Mouse (Mus musculus) large intestine, adult 2 months (tissue): ENCODE results near the gene Cabp4. TPM values are rescaled to one million over a fixed set of nuclear protein-coding genes. Genes with fewer than 3 reads are reported as not detected.

Source experiments
- DNase-seq: peaks from one replicate; pipeline ENCODE4 v3.0.0-alpha.2; 2012; ENCODE audit warnings: low read depth, low spot score
- WGBS: fragments of 180-500 bp; shearing (Covaris S2); methylation state at CpG from one replicate; pipeline ENCODE4 v1.1.7; 2018; 5-methylcytosine and 5-hydroxymethylcytosine counted together
- polyA plus RNA-seq: library from polyadenylated mRNA; depleted of rRNA; stranded (reverse); fragments of >200 nt; gene quantifications from 2 replicates; pipeline ENCODE4 v1.2.3, GENCODE M21; 2012

Cabp4 gene
- polyA plus RNA-seq, 1 experiment, result 0.45 TPM

- DNase-seq, result no peak
- WGBS, result 92% methylated on average over 26 of the region's 26 CpGs
These were observed 31.5 kb downstream of the Cabp4 start for GRCm38 (mm10) chr19:4112063-4112960.

DNA sequence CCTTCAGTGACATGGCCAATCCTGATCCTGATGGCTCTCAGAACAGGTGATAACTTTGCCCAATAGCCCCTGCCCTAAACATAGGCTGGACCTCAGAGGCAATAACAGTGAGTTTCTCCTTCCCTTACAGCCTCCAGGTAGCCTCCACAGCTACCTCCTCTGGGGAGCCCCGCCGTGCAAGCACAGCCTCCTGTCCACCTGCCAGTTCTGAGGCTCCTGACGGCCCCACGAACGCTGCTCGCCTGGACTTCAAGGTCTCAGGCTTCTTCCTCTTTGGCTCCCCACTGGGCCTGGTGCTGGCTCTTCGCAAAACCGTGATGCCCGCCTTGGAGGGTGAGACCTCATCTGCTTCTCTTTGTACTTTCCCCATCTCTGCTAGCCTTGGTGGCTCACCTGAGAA is 35.3 kb downstream of the Cabp4 start:
- no peak for DNase-seq
- WGBS, result 85% methylated on average over 9 of the region's 9 CpGs

DNA sequence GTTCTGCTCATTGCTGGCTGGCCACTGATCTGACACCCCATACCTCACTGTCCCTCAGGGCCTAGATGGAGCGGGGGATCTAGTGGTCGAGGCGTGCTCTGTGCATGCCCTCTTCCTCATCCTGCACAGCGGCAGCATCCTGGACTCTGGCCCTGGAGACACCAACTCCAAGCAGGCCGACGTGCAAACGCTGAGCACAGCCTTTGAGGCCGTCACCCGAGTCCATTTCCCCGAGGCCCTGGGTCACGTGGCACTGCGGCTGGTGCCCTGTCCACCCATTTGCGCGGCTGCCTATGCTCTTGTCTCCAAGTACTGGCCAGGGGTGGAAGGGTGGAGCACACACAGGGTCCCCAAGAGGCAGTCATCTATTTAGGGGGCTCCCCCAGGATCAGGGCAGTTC is 37.2 kb downstream of the Cabp4 start:
- no peak for DNase-seq
- WGBS, result 93% methylated on average over 14 of the region's 14 CpGs

GRCm38 (mm10) chr19:4104675-4105194 is 39.1 kb downstream of the Cabp4 start:
- WGBS, result 94% methylated on average over 16 of the region's 16 CpGs
- DNase-seq, result no peak

GRCm38 (mm10) chr19:4103792-4104191 is 40.0 kb downstream of the Cabp4 start:
- WGBS, result 82% methylated on average over 3 of the region's 3 CpGs
- DNase-seq, result no peak

- DNase-seq, result no peak
- 97% methylated on average over 18 of the region's 18 CpGs for WGBS
These were observed 40.5 kb downstream of the Cabp4 start for GRCm38 (mm10) chr19:4103294-4103693.

DNA sequence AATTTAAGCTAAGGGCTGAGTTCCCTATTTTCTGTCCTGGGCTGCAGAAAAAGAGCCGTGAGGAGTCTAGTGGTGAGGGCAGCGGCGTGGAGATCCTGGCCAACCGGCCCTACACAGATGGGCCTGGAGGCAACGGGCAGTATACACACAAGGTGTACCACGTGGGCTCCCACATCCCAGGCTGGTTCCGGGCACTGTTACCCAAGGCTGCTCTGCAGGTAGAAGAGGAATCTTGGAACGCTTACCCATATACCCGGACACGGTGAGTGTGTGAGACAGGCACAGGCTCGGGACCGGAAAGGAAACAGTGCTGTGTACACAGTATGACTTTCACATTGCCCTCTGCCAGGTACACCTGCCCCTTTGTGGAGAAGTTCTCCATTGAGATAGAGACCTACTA is 41.2 kb downstream of the Cabp4 start:
- WGBS, result 95% methylated on average over 12 of the region's 12 CpGs
- DNase-seq, result no peak

- no peak for DNase-seq
- WGBS, result 92% methylated on average over 2 of the region's 2 CpGs
These were observed 41.8 kb downstream of the Cabp4 start for GRCm38 (mm10) chr19:4102049-4102448.

DNA sequence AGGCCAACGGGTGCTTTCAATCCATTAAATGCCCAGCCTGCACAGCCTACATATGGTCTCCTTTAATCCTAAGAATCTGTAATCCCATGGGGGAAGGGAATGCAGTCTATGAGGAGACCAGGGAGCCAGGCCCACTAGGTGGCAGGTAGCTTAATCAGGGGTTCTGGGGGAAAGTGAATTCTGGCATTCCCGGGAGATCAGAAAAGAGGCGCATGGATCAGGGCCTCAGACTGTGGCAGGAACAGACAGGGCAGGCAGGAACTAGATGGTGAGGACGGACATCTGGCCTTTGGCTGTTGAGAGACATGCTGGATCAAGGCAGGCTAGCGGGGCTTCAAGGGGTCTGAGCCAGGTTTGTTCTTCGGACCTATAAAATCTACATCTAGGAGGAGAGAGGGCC is 42.4 kb downstream of the Cabp4 start:
- DNase-seq, result no peak
- WGBS, result 95% methylated on average over 6 of the region's 6 CpGs

GRCm38 (mm10) chr19:4100718-4101261 is 43.0 kb downstream of the Cabp4 start:
- DNase-seq, result no peak
- WGBS, result 7% methylated on average over 52 of the region's 52 CpGs

- 1% methylated on average over 53 of the region's 53 CpGs for WGBS
- DNase-seq, result no peak
These were observed 43.8 kb downstream of the Cabp4 start, which contains the start of gene Pitpnm1 for GRCm38 (mm10) chr19:4099837-4100717. Pitpnm1 (plus strand) TSS chr19:4099998.

GRCm38 (mm10) chr19:4099056-4099455 is 44.8 kb downstream of the Cabp4 start:
- DNase-seq, result peak; percentile 94
- WGBS, result 4% methylated on average over 9 of the region's 9 CpGs

- 66% methylated on average over 13 of the region's 13 CpGs for WGBS
- no peak for DNase-seq
These were observed 45.4 kb downstream of the Cabp4 start for GRCm38 (mm10) chr19:4098426-4098825.

DNA sequence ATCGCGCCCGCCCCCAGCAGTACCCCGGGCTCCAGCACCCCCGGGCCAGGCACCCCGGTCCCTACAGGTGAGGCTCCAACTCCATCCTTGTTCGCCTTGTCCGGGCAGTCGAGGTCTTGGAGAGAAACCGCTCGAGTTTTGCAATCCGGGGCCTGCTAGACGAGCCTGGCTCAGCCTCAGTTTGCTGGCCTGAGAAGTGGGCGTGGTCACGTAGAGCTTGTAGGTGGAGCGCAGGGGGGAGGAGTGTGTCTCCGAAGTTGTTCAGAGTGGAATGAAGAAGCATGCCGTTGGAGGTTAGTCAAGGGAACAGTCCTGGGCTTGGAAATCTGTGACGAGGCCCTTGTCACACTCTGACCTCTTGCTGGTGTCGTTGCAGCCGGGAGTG is 46.4 kb downstream of the Cabp4 start:
- 1% methylated on average over 21 of the region's 21 CpGs for WGBS
- DNase-seq, result no peak

GRCm38 (mm10) chr19:4096642-4097440 is 47.0 kb downstream of the Cabp4 start, which contains the start of gene Cdk2ap2:
Cdk2ap2 (plus strand) TSS chr19:4097182.
- under 1% methylated on average over 65 of the region's 65 CpGs for WGBS
- DNase-seq, result peak; percentile 90

DNA sequence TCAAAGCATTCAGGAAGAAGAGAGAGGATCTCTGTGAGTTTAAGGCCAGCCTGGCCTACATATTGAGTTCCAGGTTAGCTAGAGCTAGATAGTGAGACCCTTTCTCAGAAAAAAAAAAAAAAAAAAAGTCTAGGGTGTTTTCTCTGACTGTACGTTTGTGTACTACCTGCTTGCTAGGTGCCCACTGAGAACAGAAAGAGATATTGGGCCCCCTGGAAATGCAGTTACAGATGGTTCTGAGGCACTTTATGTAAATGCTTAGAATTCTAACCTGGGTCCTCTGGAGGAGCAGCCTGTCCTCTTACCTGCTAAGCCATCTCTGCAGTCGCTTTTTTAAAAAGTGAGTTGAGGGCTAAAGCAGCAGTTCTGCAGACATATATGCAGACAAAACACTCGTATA is 48.0 kb downstream of the Cabp4 start:
- 82% methylated on average over 3 of the region's 3 CpGs for WGBS
- no peak for DNase-seq

GRCm38 (mm10) chr19:4094774-4095303 is 49.0 kb downstream of the Cabp4 start:
- DNase-seq, result no peak
- WGBS, result 69% methylated on average over 5 of the region's 5 CpGs

GRCm38 (mm10) chr19:4094348-4094747 is 49.5 kb downstream of the Cabp4 start:
- no peak for DNase-seq
- WGBS, result 32% methylated on average over 3 of the region's 3 CpGs

DNA sequence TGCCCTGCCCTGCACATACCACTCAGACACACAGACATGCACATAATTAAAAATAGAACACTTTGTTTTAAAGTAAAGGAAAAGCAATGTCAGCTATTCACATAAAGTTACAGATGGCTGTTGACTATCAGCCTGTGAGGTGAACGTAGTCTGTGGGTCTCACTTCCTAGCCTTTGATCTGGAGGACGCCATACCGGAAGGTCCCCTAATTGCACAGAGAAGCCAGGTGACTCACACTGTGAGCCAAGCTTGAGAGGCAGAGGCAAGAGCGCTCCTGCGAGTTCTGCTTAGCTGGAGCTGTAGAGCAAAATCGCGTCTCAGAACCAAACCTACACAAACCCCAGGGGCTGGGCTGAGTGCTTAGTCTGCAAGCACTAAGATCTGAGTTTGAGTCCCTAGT is 50.1 kb downstream of the Cabp4 start:
- DNase-seq, result no peak
- 32% methylated on average over 7 of the region's 7 CpGs for WGBS
